Mouse (Mus musculus) kidney, embryonic 15.5 days (tissue): Measurements from ENCODE around the gene Adsl. TPM values are rescaled to one million over a fixed set of nuclear protein-coding genes. Genes with fewer than 3 reads are reported as not detected.

Experiments
- ATAC-seq: fragments of 200-750 bp; cut with Nextera tagmentation; replicated peaks from 2 replicates; pipeline ENCODE4 v1.8.0; 2017; ENCODE audit warnings: moderate TSS enrichment; ENCODE audit not compliant: low FRiP score
- H3K27ac ChIP-seq: fragments of 300-500 bp; sonication (generic); 2 replicates; pipeline ENCODE4 v1.5.1; 2015; ENCODE audit warnings: mild to moderate bottlenecking, inconsistent platforms
- H3K27me3 ChIP-seq: fragments of 300-500 bp; sonication (generic); 2 replicates; pipeline ENCODE4 v1.6.1; 2015; ENCODE audit warnings: inconsistent platforms
- H3K36me3 ChIP-seq: fragments of 300-500 bp; sonication (generic); 2 replicates; pipeline ENCODE4 v1.6.1; 2015; ENCODE audit warnings: inconsistent platforms
- H3K4me1 ChIP-seq: fragments of 300-500 bp; sonication (generic); 2 replicates; pipeline ENCODE4 v1.6.1; 2015; ENCODE audit warnings: inconsistent platforms
- H3K4me2 ChIP-seq: fragments of 300-500 bp; sonication (generic); 2 replicates; pipeline ENCODE4 v1.6.1; 2015; ENCODE audit warnings: moderate library complexity, mild to moderate bottlenecking, inconsistent platforms
- H3K4me3 ChIP-seq: fragments of 300-500 bp; sonication (generic); replicated peaks from 2 replicates; pipeline ENCODE4 v1.5.1; 2015; ENCODE audit warnings: mild to moderate bottlenecking, inconsistent platforms
- H3K9ac ChIP-seq: fragments of 300-500 bp; sonication (generic); 2 replicates; pipeline ENCODE4 v1.6.1; 2015; ENCODE audit warnings: mild to moderate bottlenecking, inconsistent platforms
- H3K9me3 ChIP-seq: fragments of 300-500 bp; sonication (generic); replicated peaks from 2 replicates; pipeline ENCODE4 v1.6.1; 2016; ENCODE audit warnings: inconsistent platforms
- WGBS: fragments of 180-500 bp; shearing (Covaris S2); methylation state at CpG from one replicate; pipeline ENCODE4 v1.1.7; 2015; ENCODE audit warnings: mixed read lengths; 5-methylcytosine and 5-hydroxymethylcytosine counted together
- microRNA-seq: library from miRNA; unstranded; fragments of <30 nt; microRNA quantifications from one replicate; pipeline ENCODE4, GENCODE M21; 2016
- polyA plus RNA-seq: library from polyadenylated mRNA; unstranded; fragments of >200 nt; fragmentation: Nextera tagmentation; extraction: Ambion mirVana; gene quantifications from 2 replicates; pipeline ENCODE4 v1.2.1, GENCODE M21; 2015

Adsl gene
- polyA plus RNA-seq, 1 experiment from 2014 or later = 178 TPM

- no peak for ATAC-seq
- H3K4me1 ChIP-seq = no peaks in the 10 kb centered on the region
- no peak overlapping the region for H3K4me2 ChIP-seq
- 79% methylated on average over 7 of the region's 7 CpGs for WGBS
- H3K27me3 ChIP-seq = no peaks in the 10 kb centered on the region
- H3K36me3 ChIP-seq = peaks cover 79% of the 10 kb centered on the region
- H3K9ac ChIP-seq = no peak overlapping the region
- no peak overlapping the region for H3K27ac ChIP-seq
- no peaks in the 10 kb centered on the region for H3K9me3 ChIP-seq
- no peak overlapping the region for H3K4me3 ChIP-seq
Measured at GRCm38 (mm10) chr15:81013186-81013585, 64.9 kb downstream of the Adsl start.

GRCm38 (mm10) chr15:81015068-81015744 lies 66.9 kb downstream of the Adsl start:
- whole genome bisulfite sequencing = 80% methylated on average over 5 of the region's 5 CpGs
- peaks cover 96% of the 10 kb centered on the region for H3K36me3 ChIP-seq
- ATAC-seq = no peak

DNA sequence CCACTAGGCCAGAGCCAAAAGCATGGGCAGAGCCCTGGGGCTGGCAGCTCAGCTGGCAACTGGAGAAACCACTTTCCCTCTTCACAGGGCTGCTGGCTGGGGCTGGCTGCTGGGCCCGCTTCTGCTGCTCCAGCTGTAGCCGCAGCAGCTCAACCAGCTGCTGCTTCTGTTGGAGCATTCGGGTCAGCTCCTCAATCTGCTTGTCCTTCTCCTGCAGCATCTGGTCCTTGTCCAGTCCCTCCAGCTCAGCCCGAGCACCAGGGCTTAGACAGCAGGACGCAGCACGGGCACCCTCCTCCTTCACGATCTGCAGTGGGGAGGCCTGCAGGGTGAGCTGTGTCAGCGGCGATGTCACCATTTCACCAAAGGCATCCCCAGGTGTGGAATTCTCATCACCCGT lies 68.2 kb downstream of the Adsl start:
- Histone ChIP-seq H3K9me3 (no peaks in the 10 kb centered on the region), H3K4me1 (no peaks in the 10 kb centered on the region), H3K9ac (no peak overlapping the region), H3K4me2 (no peak overlapping the region), H3K36me3 (peaks cover 94% of the 10 kb centered on the region), H3K27me3 (no peaks in the 10 kb centered on the region), H3K4me3 (no peak overlapping the region), H3K27ac (no peak overlapping the region)
- ATAC-seq = no peak
- 87% methylated on average over 10 of the region's 10 CpGs for WGBS

More at GRCm38 (mm10) chr15:81015068-81015744, 66.9 kb downstream of the Adsl start:
- H3K9ac ChIP-seq = no peak overlapping the region
- no peaks in the 10 kb centered on the region for H3K4me1 ChIP-seq
- no peaks in the 10 kb centered on the region for H3K27me3 ChIP-seq
- H3K9me3 ChIP-seq = no peaks in the 10 kb centered on the region
- no peak overlapping the region for H3K27ac ChIP-seq
- H3K4me2 ChIP-seq = no peak overlapping the region
- no peak overlapping the region for H3K4me3 ChIP-seq

DNA sequence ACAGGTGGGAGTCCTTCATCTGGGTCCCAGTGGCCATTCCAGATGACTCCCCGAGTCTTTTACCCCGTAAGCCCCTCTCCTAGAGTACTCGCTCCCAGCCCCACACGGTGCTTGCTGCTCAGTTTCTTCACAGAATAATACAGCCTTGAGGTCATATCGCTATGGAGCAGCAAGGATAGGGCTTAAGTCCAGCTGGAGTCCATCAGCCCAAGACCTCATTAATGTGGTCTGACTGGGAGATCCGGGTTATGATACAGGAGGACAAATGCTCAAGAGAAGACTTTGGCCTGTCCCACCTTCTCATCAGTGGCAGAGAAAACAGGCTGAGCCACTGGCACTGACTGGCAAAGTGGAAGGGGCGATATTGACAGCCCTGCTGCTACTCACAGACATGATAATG lies 69.0 kb downstream of the Adsl start:
- H3K36me3 ChIP-seq = peaks cover 87% of the 10 kb centered on the region

More for the DNA sequence above, 69.0 kb downstream of the Adsl start:
- Histone ChIP-seq H3K4me2 (no peak overlapping the region), H3K4me1 (no peaks in the 10 kb centered on the region), H3K27ac (no peak overlapping the region), H3K9ac (no peak overlapping the region), H3K27me3 (no peaks in the 10 kb centered on the region), H3K4me3 (no peak overlapping the region), H3K9me3 (no peaks in the 10 kb centered on the region)
- ATAC-seq = no peak
- 71% methylated on average over 7 of the region's 7 CpGs for WGBS

Small RNA genes lying within 50 kb of the gene (microRNA-seq; reads per million reads assigned to microRNA genes)
- gene Mir5113 = 8.1 reads per million, percentile 27 among the genes with 10 or more reads in this experiment

Other genes starting within 250 kb of the Adsl start
- 29.0 and 33.5 TPM in 2 replicates for gene Tnrc6b, start 237.2 kb upstream of the Adsl start, polyA plus RNA-seq
- 24.8 and 27.1 TPM in 2 replicates for gene Sgsm3, start 29.3 kb downstream of the Adsl start, polyA plus RNA-seq
- 23.4 and 27.0 TPM in 2 replicates for gene Mrtfa, start 242.3 kb downstream of the Adsl start, polyA plus RNA-seq